Mouse (Mus musculus) forebrain, embryonic 14.5 days (tissue): ENCODE results near the gene Slc25a1. TPM values are rescaled to one million over a fixed set of nuclear protein-coding genes. Genes with fewer than 3 reads are reported as not detected.

Experiments used
- ATAC-seq: fragments of 200-750 bp; cut with Nextera tagmentation; 2 replicates; pipeline ENCODE4 v1.8.0; 2017; ENCODE audit warnings: mild to moderate bottlenecking, moderate library complexity
- DNase-seq: peaks from one replicate; pipeline ENCODE4 v3.0.0-alpha.2; 2015; ENCODE audit warnings: low spot score
- H3K27ac ChIP-seq: fragments of 300-500 bp; sonication (generic); 2 replicates; pipeline ENCODE4 v1.5.1; 2014; ENCODE audit warnings: low read depth, mild to moderate bottlenecking, control low read depth, low read length, moderate library complexity
- H3K27me3 ChIP-seq: fragments of 300-500 bp; sonication (generic); replicated peaks from 2 replicates; pipeline ENCODE4 v1.6.1; 2014; ENCODE audit warnings: low read length, control low read depth, mixed read lengths; ENCODE audit not compliant: control insufficient read depth, insufficient read depth
- H3K36me3 ChIP-seq: fragments of 300-500 bp; sonication (generic); 2 replicates; pipeline ENCODE4 v1.6.1; 2014; ENCODE audit warnings: low read length, control low read depth; ENCODE audit not compliant: control insufficient read depth, insufficient read depth
- H3K4me1 ChIP-seq: fragments of 300-500 bp; sonication (generic); 2 replicates; pipeline ENCODE4 v1.6.1; 2014; ENCODE audit warnings: antibody characterized with exemption, low read length, control low read depth; ENCODE audit not compliant: control insufficient read depth, insufficient read depth
- H3K4me2 ChIP-seq: fragments of 300-500 bp; sonication (generic); 2 replicates; pipeline ENCODE4 v1.6.1; 2014; ENCODE audit warnings: mild to moderate bottlenecking, control low read depth, low read length
- H3K4me3 ChIP-seq: fragments of 300-500 bp; sonication (generic); 2 replicates; pipeline ENCODE4 v1.5.1; 2014; ENCODE audit warnings: low read depth, low read length, control low read depth
- H3K9ac ChIP-seq: fragments of 300-500 bp; sonication (generic); 2 replicates; pipeline ENCODE4 v1.6.1; 2014; ENCODE audit warnings: mild to moderate bottlenecking, low read length, control low read depth, moderate library complexity
- H3K9me3 ChIP-seq: fragments of 300-500 bp; sonication (generic); replicated peaks from 2 replicates; pipeline ENCODE4 v1.6.1; 2016; ENCODE audit warnings: low read length, control low read depth, mixed read lengths; ENCODE audit not compliant: control insufficient read depth
- WGBS: fragments of 180-500 bp; shearing (Covaris S2); extraction: QIAGEN DNeasy Blood & Tissue Kit; methylation state at CpG from one replicate; pipeline ENCODE4 v1.1.7; 2014; 5-methylcytosine and 5-hydroxymethylcytosine counted together
- polyA plus RNA-seq: library from polyadenylated mRNA; unstranded; fragments of >200 nt; fragmentation: Nextera tagmentation; extraction: Ambion mirVana; gene quantifications from 2 replicates; pipeline ENCODE4 v1.2.1, GENCODE M21; 2014

Gene Slc25a1
- polyA plus RNA-seq, 1 experiment from 2014 or later, result 113 TPM

GRCm38 (mm10) chr16:17943466-17943865, 15.4 kb upstream of the Slc25a1 start:
- 65% methylated on average over 8 of the region's 8 CpGs for WGBS
- ATAC-seq, result no peak

GRCm38 (mm10) chr16:17939255-17939751, 11.3 kb upstream of the Slc25a1 start:
- no peak overlapping the region for H3K9ac ChIP-seq
- no peak for DNase-seq
- ATAC-seq, result 0 out of 2 replicates have a peak, but pooled peaks have one; percentile 26
- H3K4me3 ChIP-seq, result no peak overlapping the region
- WGBS, result 43% methylated on average over 9 of the region's 9 CpGs
- H3K4me2 ChIP-seq, result no peak overlapping the region
- no peaks in the 10 kb centered on the region for H3K4me1 ChIP-seq
- H3K9me3 ChIP-seq, result no peaks in the 10 kb centered on the region
- H3K36me3 ChIP-seq, result no peaks in the 10 kb centered on the region
- H3K27me3 ChIP-seq, result no peaks in the 10 kb centered on the region; the same call in 1 of the 2 replicates
- H3K27ac ChIP-seq, result 0 out of 2 replicates have a peak overlapping the region, but pooled peaks have one; percentile 5

More at GRCm38 (mm10) chr16:17943466-17943865, 15.4 kb upstream of the Slc25a1 start:
- H3K4me1 ChIP-seq, result no peaks in the 10 kb centered on the region
- H3K36me3 ChIP-seq, result no peaks in the 10 kb centered on the region
- no peak for DNase-seq
- H3K9ac ChIP-seq, result no peak overlapping the region
- no peaks in the 10 kb centered on the region for H3K9me3 ChIP-seq
- no peak overlapping the region for H3K4me2 ChIP-seq
- H3K27ac ChIP-seq, result no peak overlapping the region
- no peak overlapping the region for H3K4me3 ChIP-seq
- no peaks in the 10 kb centered on the region for H3K27me3 ChIP-seq

- Histone ChIP-seq H3K4me3 (no peak overlapping the region), H3K9ac (no peak overlapping the region), H3K36me3 (no peaks in the 10 kb centered on the region), H3K4me2 (no peak overlapping the region), H3K27ac (no peak overlapping the region), H3K27me3 (no peaks in the 10 kb centered on the region; the same call in 1 of the 2 replicates), H3K4me1 (no peaks in the 10 kb centered on the region), H3K9me3 (no peaks in the 10 kb centered on the region)
- 8% methylated on average over 7 of the region's 7 CpGs for WGBS
- ATAC-seq, result peak; percentile 79; the same call in 1 of the 2 replicates
- peak; percentile 70 for DNase-seq
Observed at GRCm38 (mm10) chr16:17938821-17939220, 10.8 kb upstream of the Slc25a1 start.

- WGBS, result 83% methylated on average over 7 of the region's 7 CpGs
- Histone ChIP-seq H3K4me1 (no peaks in the 10 kb centered on the region), H3K27me3 (no peaks in the 10 kb centered on the region; the same call in 1 of the 2 replicates), H3K36me3 (no peaks in the 10 kb centered on the region), H3K27ac (no peak overlapping the region), H3K9ac (no peak overlapping the region), H3K4me3 (no peak overlapping the region), H3K4me2 (no peak overlapping the region), H3K9me3 (no peaks in the 10 kb centered on the region)
- no peak for DNase-seq
- no peak for ATAC-seq
Observed at GRCm38 (mm10) chr16:17938187-17938586, 10.2 kb upstream of the Slc25a1 start.

- WGBS, result 87% methylated on average over 10 of the region's 10 CpGs
Observed at GRCm38 (mm10) chr16:17936776-17937175, 8.8 kb upstream of the Slc25a1 start.

GRCm38 (mm10) chr16:17934445-17934910, 6.5 kb upstream of the Slc25a1 start:
- H3K4me2 ChIP-seq, result no peak overlapping the region
- ATAC-seq (no peak), DNase-seq (no peak)
- no peak overlapping the region for H3K4me3 ChIP-seq
- WGBS, result 66% methylated on average over 3 of the region's 3 CpGs
- H3K36me3 ChIP-seq, result no peaks in the 10 kb centered on the region
- no peaks in the 10 kb centered on the region for H3K9me3 ChIP-seq
- H3K4me1 ChIP-seq, result no peaks in the 10 kb centered on the region
- H3K27me3 ChIP-seq, result no peaks in the 10 kb centered on the region; the same call in 1 of the 2 replicates
- no peak overlapping the region for H3K9ac ChIP-seq
- no peak overlapping the region for H3K27ac ChIP-seq

More at GRCm38 (mm10) chr16:17936776-17937175, 8.8 kb upstream of the Slc25a1 start:
- no peak overlapping the region for H3K4me3 ChIP-seq
- no peaks in the 10 kb centered on the region for H3K9me3 ChIP-seq
- no peak overlapping the region for H3K9ac ChIP-seq
- DNase-seq, result no peak
- no peaks in the 10 kb centered on the region for H3K4me1 ChIP-seq
- no peak overlapping the region for H3K4me2 ChIP-seq
- no peak overlapping the region for H3K27ac ChIP-seq
- H3K27me3 ChIP-seq, result no peaks in the 10 kb centered on the region; the same call in 1 of the 2 replicates
- no peaks in the 10 kb centered on the region for H3K36me3 ChIP-seq
- ATAC-seq, result no peak

GRCm38 (mm10) chr16:17933594-17934444, 5.8 kb upstream of the Slc25a1 start:
- Histone ChIP-seq H3K4me2 (no peak overlapping the region), H3K36me3 (no peaks in the 10 kb centered on the region), H3K4me3 (no peak overlapping the region), H3K27me3 (no peaks in the 10 kb centered on the region; the same call in 1 of the 2 replicates), H3K4me1 (no peaks in the 10 kb centered on the region; the same call in 1 of the 2 replicates), H3K27ac (no peak overlapping the region), H3K9me3 (no peaks in the 10 kb centered on the region), H3K9ac (no peak overlapping the region)
- DNase-seq, result no peak
- ATAC-seq, result no peak
- 75% methylated on average over 9 of the region's 9 CpGs for WGBS

GRCm38 (mm10) chr16:17931906-17932460, 4.0 kb upstream of the Slc25a1 start:
- H3K4me2 ChIP-seq, result no peak overlapping the region
- no peak overlapping the region for H3K27ac ChIP-seq
- no peak for DNase-seq
- no peaks in the 10 kb centered on the region; the same call in 1 of the 2 replicates for H3K27me3 ChIP-seq
- H3K9me3 ChIP-seq, result no peaks in the 10 kb centered on the region
- no peak overlapping the region for H3K9ac ChIP-seq
- no peaks in the 10 kb centered on the region for H3K36me3 ChIP-seq
- no peak for ATAC-seq
- peaks cover 1% of the 10 kb centered on the region for H3K4me1 ChIP-seq
- H3K4me3 ChIP-seq, result no peak overlapping the region
- WGBS, result 59% methylated on average over 5 of the region's 5 CpGs
